Mouse (Mus musculus): ENCODE data around the gene Hs6st2.

- TF ChIP-seq EP300 (IDR thresholded peaks at IDR 0.05; ENCODE audit: low read depth) (no peak), CTCF (IDR thresholded peaks at IDR 0.05; ENCODE audit: low read depth) (no peak)
Observed at GRCm38 (mm10) chrX:51635756-51636155, 45.9 kb downstream of the Hs6st2 start.
